Mouse (Mus musculus): ENCODE results near the gene Trhr2. TPM values are rescaled to one million over a fixed set of nuclear protein-coding genes. Genes with fewer than 3 reads are reported as not detected.

Gene Trhr2
- total RNA-seq, 2 experiments from 2014 or later, result not detected

DNA sequence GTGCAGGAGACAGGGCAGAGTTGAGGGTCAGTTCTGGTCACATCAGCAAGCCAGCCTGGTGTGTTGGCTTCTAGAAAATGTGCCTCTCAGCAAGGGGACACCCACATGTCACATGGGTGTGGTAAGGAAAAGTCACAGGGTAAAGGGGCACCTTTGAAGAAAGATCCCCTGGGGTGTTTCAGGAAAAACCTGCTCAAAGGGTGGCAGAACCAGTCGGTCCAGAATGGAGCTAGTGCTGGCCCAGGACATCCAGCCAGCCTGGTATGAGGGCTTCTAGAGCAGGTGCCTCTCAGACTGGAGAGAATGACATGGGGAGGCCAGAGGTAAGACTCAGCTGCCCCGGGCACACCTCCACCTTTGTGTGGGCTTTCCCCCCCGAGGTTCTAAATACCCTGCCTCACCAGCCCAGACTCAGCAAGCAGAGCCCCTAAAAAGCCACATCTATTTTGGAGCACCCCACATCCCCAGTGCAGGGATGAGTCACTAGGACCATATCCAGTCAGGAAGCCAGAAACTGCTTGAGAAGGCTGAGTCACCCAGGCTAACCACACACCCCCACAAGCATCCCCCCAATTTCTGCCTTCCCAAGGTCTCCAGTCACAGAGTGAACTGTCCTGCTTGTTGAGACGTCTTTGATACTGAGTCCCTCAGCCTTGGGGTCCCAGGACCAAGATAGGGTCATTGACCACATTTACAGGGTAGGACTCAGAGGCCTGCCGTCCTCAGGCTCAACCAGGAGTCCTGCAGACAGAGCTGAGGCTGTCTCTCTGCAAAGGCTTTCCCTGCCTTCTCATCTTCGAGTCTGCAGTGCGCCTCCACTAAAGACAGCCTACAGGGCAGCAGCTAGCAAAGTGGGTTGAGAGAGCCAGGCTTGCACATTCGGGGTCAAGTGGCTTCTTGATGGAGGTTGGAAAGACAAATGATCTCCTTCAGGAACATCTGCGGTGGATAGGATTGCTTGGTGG, 4.6 kb downstream of the Trhr2 start:
- no peak for DNase-seq (ENCODE audit: low spot score in 2 of 2)

GRCm38 (mm10) chr8:122354157-122354556, 6.4 kb downstream of the Trhr2 start:
- DNase-seq (ENCODE audit: low spot score in 2 of 2), result no peak

GRCm38 (mm10) chr8:122350309-122351089, 10.0 kb downstream of the Trhr2 start:
- no peak for DNase-seq (ENCODE audit: low spot score in 2 of 2)

DNA sequence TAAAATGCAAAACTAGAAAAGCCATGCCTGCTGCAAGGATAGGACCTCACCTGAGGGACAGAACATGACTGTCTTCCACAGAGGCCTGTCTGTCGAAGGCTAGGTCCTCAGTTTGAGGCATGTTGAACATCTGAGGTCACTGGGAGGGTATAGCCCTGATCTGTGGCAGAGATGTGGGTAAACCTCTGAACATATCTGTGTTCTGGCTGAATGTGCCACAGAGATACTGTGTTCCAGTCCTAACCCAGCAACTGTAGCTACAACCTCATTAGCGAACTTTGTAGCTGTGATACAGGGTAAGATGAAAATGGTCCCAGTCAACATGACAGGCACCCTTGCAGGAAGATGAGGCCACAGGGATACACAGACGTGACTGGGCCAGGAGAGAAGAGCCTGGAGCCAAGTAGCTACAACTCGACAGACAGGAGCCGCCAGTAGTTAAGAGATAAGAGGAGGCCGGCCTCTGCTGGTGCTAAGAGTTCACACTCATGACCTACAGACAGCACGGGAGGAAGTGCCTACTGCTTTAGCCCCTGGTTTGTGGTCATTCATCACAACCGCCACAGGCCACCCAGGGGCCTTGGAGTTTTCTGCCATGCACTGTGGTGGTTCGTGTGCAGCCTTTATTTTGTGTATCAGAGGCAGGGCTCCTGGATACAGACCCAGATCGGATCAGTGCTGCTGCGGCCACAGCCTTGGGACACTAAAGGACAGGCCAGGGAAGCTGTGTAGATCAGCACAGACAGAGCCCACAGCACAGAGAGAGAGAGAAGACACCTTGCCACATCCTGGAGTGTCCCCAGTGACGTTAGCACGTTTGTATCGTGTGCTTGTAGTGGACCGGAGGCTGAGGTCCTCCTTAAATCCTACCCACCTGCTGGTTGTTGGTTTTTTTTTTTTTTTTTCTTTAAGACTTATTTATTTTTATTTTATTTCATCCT, 10.9 kb downstream of the Trhr2 start:
- no peak for DNase-seq (ENCODE audit: low spot score in 2 of 2)

- no peak for DNase-seq (ENCODE audit: low spot score in 2 of 2)
Observed at GRCm38 (mm10) chr8:122347811-122348552, 12.6 kb downstream of the Trhr2 start.

DNA sequence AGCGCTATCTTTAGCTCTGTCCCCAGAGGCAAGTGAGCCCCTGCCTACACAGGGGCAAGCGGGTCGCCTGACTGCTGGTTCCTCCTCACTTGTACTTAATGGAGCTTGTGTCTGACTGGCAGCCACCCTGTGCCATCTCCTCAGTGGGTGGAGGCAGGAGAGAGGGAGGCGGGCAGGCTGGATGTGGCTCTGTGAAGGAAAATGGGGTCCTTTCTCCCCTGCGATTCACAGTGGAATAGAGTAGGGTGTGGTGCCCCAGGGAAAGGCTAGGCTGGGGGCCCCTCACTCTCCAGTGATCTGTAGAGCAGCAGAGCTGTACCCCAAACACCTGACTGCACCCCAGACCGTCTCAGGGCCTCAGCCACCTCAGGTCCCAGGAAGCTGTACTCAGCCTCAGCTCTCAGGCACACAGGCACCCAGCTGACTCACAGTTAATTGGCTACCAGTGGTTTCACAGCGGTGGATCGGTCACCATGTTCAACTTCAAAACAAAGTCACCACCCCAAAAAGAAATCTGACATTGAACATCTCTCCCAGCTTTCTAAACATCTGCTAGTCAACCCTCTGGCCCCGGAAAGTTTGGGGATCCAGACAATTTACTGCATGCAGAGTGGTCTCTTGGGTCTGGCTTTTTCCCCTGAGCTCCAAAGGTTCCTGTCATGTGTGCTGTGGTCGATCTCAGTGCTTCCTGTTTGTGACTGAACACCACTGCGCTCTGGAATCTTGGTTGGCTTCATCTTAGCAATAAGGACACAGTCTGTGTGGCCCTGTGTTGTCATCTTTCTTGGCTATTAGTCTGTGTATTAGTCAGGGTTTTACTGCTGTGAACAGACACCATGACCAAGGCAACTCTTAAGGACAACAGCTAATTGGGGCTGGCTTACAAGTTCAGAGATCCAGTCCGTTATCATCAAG, 15.1 kb downstream of the Trhr2 start:
- no peak for DNase-seq (ENCODE audit: low spot score in 2 of 2)

DNA sequence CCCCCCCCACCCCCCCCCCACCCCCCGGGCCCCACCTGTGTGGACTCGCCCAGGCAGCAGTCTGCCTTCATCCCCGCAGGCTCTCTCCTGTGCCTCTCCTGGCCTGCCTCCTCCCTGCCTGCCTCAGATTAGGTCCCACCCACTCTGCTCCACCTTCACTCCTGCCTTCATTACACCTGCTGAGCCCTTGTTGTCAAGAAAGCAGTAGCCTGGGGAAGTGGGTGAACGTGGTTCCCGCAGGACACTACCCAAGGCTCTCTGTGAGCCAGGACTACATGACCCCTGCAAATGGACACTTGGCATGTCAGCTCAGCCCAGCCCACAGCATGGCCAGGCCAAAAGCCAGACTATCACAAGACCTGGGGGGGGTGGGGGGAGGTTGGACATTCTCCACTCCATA, 16.3 kb downstream of the Trhr2 start:
- no peak for DNase-seq (ENCODE audit: low spot score in 2 of 2)

GRCm38 (mm10) chr8:122343758-122344157, 16.8 kb downstream of the Trhr2 start:
- DNase-seq (ENCODE audit: low spot score in 2 of 2), result no peak

GRCm38 (mm10) chr8:122343341-122343740, 17.2 kb downstream of the Trhr2 start:
- no peak for DNase-seq (ENCODE audit: low spot score in 2 of 2)

DNA sequence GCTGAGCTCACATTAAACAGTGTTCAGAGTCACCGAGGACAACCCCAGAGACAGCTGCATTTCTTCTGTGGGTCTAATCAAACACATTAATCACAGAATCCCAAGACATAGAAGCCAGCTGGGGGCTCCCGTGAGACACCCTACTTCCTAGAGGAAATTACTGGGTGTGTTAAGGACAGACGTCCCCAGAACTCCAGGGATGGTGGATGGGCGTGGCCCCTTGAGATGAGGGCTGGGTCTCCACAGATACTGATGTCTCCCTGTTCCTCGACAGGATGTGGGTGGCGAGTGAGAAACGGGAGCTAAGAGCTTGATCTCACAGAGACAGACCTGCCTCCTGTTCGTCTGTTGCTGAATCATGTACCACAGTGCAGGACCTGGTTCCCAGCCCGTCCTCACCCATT, 17.7 kb downstream of the Trhr2 start:
- DNase-seq (ENCODE audit: low spot score in 2 of 2), result no peak

- DNase-seq (ENCODE audit: low spot score in 2 of 2), result no peak
Observed at GRCm38 (mm10) chr8:122342362-122342761, 18.2 kb downstream of the Trhr2 start.

- DNase-seq (ENCODE audit: low spot score in 2 of 2), result no peak
Observed at GRCm38 (mm10) chr8:122341790-122342189, 18.8 kb downstream of the Trhr2 start.

GRCm38 (mm10) chr8:122340761-122341160, 19.8 kb downstream of the Trhr2 start:
- no peak for DNase-seq (ENCODE audit: low spot score in 2 of 2)

GRCm38 (mm10) chr8:122338852-122339251, 21.7 kb downstream of the Trhr2 start:
- no peak for DNase-seq (ENCODE audit: low spot score in 2 of 2)

- no peak for DNase-seq (ENCODE audit: low spot score in 2 of 2)
Observed at GRCm38 (mm10) chr8:122336251-122336910, 24.2 kb downstream of the Trhr2 start.

DNA sequence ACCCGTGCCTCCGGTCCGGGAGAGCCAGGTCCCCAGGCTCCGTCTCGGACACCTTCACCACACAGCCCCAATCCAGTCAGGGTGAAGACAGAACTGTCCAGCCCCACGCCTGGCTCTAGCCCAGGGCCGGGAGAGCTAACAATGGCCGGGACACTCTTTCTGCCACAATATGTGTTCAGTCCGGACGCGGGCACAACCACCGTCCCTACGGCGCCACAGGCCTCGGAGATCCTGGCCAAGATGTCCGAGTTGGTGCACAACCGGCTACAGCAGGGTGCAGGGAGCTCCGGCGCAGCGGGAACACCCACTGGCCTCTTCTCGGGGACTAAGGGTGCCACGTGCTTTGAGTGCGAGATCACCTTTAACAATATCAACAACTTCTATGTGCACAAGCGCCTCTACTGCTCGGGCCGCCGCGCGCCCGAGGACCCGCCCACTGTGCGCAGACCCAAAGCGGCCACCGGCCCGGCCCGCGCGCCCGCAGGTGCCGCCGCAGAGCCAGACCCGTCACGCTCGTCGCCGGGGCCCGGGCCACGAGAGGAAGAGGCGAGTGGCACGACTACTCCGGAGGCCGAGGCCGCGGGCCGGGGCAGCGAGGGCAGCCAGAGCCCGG, 24.8 kb downstream of the Trhr2 start:
- no peak for DNase-seq (ENCODE audit: low spot score in 2 of 2)

GRCm38 (mm10) chr8:122334791-122335490, 25.6 kb downstream of the Trhr2 start:
- DNase-seq (ENCODE audit: low spot score in 2 of 2), result no peak

DNA sequence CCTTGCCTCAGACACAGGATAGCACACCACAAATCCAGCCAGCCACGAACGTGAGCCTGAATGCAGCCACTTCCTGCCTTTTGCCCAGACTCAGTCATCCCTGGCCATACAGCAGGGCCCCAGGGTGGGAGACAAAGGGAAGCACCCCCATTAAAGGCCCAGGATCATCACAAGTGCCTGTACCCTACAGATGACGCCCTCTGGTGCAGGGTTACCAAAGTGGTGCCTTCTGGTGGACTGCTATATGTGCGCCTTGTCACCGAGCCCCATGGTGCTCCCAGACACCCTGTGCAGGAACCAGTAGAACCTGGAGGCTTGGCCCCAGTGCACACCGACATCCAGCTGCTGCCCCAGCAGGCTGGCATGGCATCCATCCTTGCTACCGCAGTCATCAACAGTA, 27.0 kb downstream of the Trhr2 start:
- no peak for DNase-seq (ENCODE audit: low spot score in 2 of 2)
